Mouse (Mus musculus): ENCODE measurements around the gene Zfp93.

Zfp93 gene

GRCm38 (mm10) chr7:24318942-24319341 lies 48.7 kb downstream of the Zfp93 start:
- in situ Hi-C loops (cut with MboI; ENCODE audit: low pct_unique_long_range_greater_than_20kb in 1 of 2, low sequenced_read_pairs in 2 of 2, unreplicated experiment in 1 of 2): no loop called here

- in situ Hi-C loops (cut with MboI; ENCODE audit: low pct_unique_long_range_greater_than_20kb in 1 of 2, low sequenced_read_pairs in 2 of 2, unreplicated experiment in 1 of 2): no loop called here
Observed at GRCm38 (mm10) chr7:24322593-24322992, 52.4 kb downstream of the Zfp93 start.

- in situ Hi-C loops (cut with MboI; ENCODE audit: low pct_unique_long_range_greater_than_20kb in 1 of 2, low sequenced_read_pairs in 2 of 2, unreplicated experiment in 1 of 2): no loop called here
Observed at GRCm38 (mm10) chr7:24325197-24325596, 55.0 kb downstream of the Zfp93 start.

- in situ Hi-C loops (cut with MboI; ENCODE audit: low pct_unique_long_range_greater_than_20kb in 1 of 2, low sequenced_read_pairs in 2 of 2, unreplicated experiment in 1 of 2): no loop called here
Observed at GRCm38 (mm10) chr7:24325675-24326128, 55.5 kb downstream of the Zfp93 start.

- in situ Hi-C loops (cut with MboI; ENCODE audit: low pct_unique_long_range_greater_than_20kb in 1 of 2, low sequenced_read_pairs in 2 of 2, unreplicated experiment in 1 of 2): no loop called here
Observed at GRCm38 (mm10) chr7:24326273-24327135, 56.3 kb downstream of the Zfp93 start.

Data from mouse embryonic stem cell (cell line).